In the genomic region with DNA sequence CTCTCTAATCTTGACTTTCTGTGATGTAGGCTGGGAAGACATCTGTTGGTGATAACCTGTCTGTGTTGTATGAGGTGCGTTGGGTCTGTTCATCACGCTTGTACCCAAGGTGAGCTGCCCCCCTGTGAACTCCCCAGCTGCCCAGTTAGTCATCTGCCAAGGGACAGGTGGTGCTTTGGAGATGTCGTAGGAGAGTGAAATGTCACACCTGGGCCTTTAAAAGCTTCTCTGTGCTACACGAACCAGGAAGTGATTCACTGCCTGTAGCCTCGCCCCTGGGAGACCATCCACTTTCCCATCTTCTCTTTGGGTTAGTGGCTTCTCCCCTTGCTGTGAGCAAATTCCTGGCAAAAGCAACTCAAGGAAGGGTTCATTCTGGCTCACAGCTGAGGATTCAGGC, we compare ENCODE assay signal across 29 mouse cellular contexts. TPM values are rescaled to one million over a fixed set of nuclear protein-coding genes. Genes with fewer than 3 reads are reported as not detected.
DNase-seq lines count a peak whose midpoint lies in the region; TF ChIP-seq lines count a peak whose summit lies in the region.
"Had no signal": no experiment of that assay in that cellular context is flagged by ENCODE, and none has a peak within 500 bp of the region (broad histone marks: within the 10 kb centered on the region; RNA-seq: fewer than 3 reads in every experiment).

No protein-coding gene starts in this region.

- no peaks in the 10 kb centered on the region for H3K79me2 ChIP-seq in heart, adult 2 months (replicated peaks; ENCODE audit: control insufficient read depth, insufficient read depth, low read length)

- H3K9ac ChIP-seq in heart, adult 2 months (ENCODE audit: low read depth, low read length): no peak overlapping the region
- H3K9ac ChIP-seq: hindbrain, embryonic 12.5 days; intestine, embryonic 15.5 days; limb, embryonic 13.5 days; lung, embryonic 15.5 days; midbrain, embryonic 13.5 days had no signal

- no peaks in the 10 kb centered on the region for H3K4me1 ChIP-seq in heart, adult 2 months (ENCODE audit: control insufficient read depth, insufficient read depth, low read length)
- H3K4me1 ChIP-seq: lung, embryonic 15.5 days had no signal

- TF ChIP-seq POLR2A in heart, adult 2 months (IDR thresholded peaks at IDR 0.05; ENCODE audit: insufficient read depth, low read depth, low read length): no peak

- peak; percentile 65 for DNase-seq in heart, adult 11 months
- no peak for DNase-seq in heart, adult 2 months
- peak; percentile 85 for DNase-seq in cerebellum, adult 11 months
- DNase-seq in cerebellum, adult 9-10 months: peak; percentile 95
- DNase-seq in cerebellum, postnatal 36 days: peak; percentile 83
- no peak for DNase-seq in layer of hippocampus, adult 8-10 months (ENCODE audit: low spot score in 2 of 2)
- no peak for DNase-seq in c-Kit-positive CD71-positive TER-119-positive erythroid progenitor cells, embryonic 14.5 days (ENCODE audit: low spot score)
- DNase-seq: adrenal gland, adult 8-10 months; gastrocnemius, adult 2 months; gastrocnemius, postnatal 36 days; heart, postnatal 36 days; kidney, adult 2 months; kidney, postnatal 36 days; lung, postnatal 36 days; right cerebral cortex, adult 18-20 months; right cerebral cortex, postnatal 4 days; thymus, adult 18-20 months; thymus, postnatal 25 days had no signal

- 75% methylated on average over 5 of the region's 5 CpGs for WGBS in heart, adult 2 months

- no peak for TF ChIP-seq EP300 in heart, adult 2 months (IDR thresholded peaks at IDR 0.05; ENCODE audit: insufficient read depth, low read depth, low read length)

- TF ChIP-seq CTCF in heart, adult 2 months (IDR thresholded peaks at IDR 0.05): no peak

- H3K4me3 ChIP-seq in heart, adult 2 months: no peak overlapping the region
- H3K4me3 ChIP-seq: erythroblast, embryonic 14.5 days; gastrocnemius, adult 2 months; hindbrain, embryonic 12.5 days; intestine, embryonic 15.5 days; limb, embryonic 13.5 days; lung, embryonic 15.5 days; midbrain, embryonic 13.5 days had no signal

- intact Hi-C loops in heart, adult 2 months (cut with DNase I): no loop called here

- no peaks in the 10 kb centered on the region for H3K27me3 ChIP-seq in heart, adult 2 months (ENCODE audit: control insufficient read depth, insufficient read depth, low read length)
- H3K27me3 ChIP-seq: hindbrain, embryonic 12.5 days; intestine, embryonic 15.5 days; limb, embryonic 13.5 days; lung, embryonic 15.5 days; midbrain, embryonic 13.5 days had no signal

- H3K36me3 ChIP-seq in heart, adult 2 months (ENCODE audit: control insufficient read depth, insufficient read depth, low read length): no peaks in the 10 kb centered on the region
- H3K36me3 ChIP-seq: G1E; hindbrain, embryonic 12.5 days; intestine, embryonic 15.5 days; limb, embryonic 13.5 days; lung, embryonic 15.5 days; midbrain, embryonic 13.5 days had no signal

- H3K27ac ChIP-seq in heart, adult 2 months: no peak overlapping the region
- H3K27ac ChIP-seq: gastrocnemius, adult 2 months; hindbrain, embryonic 12.5 days; hindbrain, postnatal 0 days; intestine, embryonic 15.5 days; limb, embryonic 13.5 days; lung, embryonic 15.5 days; midbrain, embryonic 13.5 days; stomach, postnatal 0 days had no signal

RNA-seq across cellular contexts. Expression of a gene that starts 6.4 kb away (rescaled TPM):
- under 1 TPM in 1 of 2 experiments, not detected in 1; 0.14 TPM for total RNA-seq in heart, adult 2 months (2021)
- polyA plus RNA-seq in heart, adult 2 months (2012; rRNA removed): 0.25 and 0.35 TPM in 2 replicates
- total RNA-seq in layer of hippocampus, adult 8-10 months (2022): under 1 TPM in 3 of 4 experiments, not detected in 1; 0.26 to 0.36 (median 0.27) TPM
- total RNA-seq: gastrocnemius, adult 2 months; gastrocnemius, postnatal 36 days; heart, postnatal 36 days; hindbrain, postnatal 0 days; neutrophil, adult 5-6 weeks had no signal
- polyA plus RNA-seq: forebrain, embryonic 11.5 days; G1E; limb, embryonic 13.5 days; midbrain, embryonic 13.5 days had no signal

Comparison
In these comparisons a context has a peak if more than half of its experiments do, and no peak if none do; other contexts are left out.
1. DNase-seq: peak in heart, adult 11 months (single experiment), cerebellum, adult 11 months (single experiment), cerebellum, adult 9-10 months (single experiment) and cerebellum, postnatal 36 days (2 of 2); none in heart, adult 2 months (0 of 2), layer of hippocampus, adult 8-10 months (0 of 2) and c-Kit-positive CD71-positive TER-119-positive erythroid progenitor cells, embryonic 14.5 days (single experiment).